Mouse (Mus musculus) embryonic facial prominence, embryonic 15.5 days (tissue): ENCODE data around the gene Fcer1a. TPM values are rescaled to one million over a fixed set of nuclear protein-coding genes. Genes with fewer than 3 reads are reported as not detected.
"Not testable (repeated sequence)": the region's sequence is repeated elsewhere in the genome, so short reads cannot be mapped to it uniquely, and the experiment has no call there.

ENCODE experiments used
- ATAC-seq: fragments of 200-750 bp; cut with Nextera tagmentation; 2 replicates; pipeline ENCODE4 v1.8.0; 2017; ENCODE audit warnings: low read depth, moderate TSS enrichment; ENCODE audit not compliant: insufficient number of reproducible peaks, low FRiP score, low TSS enrichment
- H3K27ac ChIP-seq: fragments of 300-500 bp; sonication (generic); replicated peaks from 2 replicates; pipeline ENCODE4 v1.5.1; 2015; ENCODE audit warnings: mild to moderate bottlenecking, inconsistent platforms
- H3K27me3 ChIP-seq: fragments of 300-500 bp; sonication (generic); 2 replicates; pipeline ENCODE4 v1.6.1; 2015; ENCODE audit warnings: inconsistent platforms
- H3K36me3 ChIP-seq: fragments of 300-500 bp; sonication (generic); 2 replicates; pipeline ENCODE4 v1.6.1; 2015; ENCODE audit warnings: mild to moderate bottlenecking, inconsistent platforms
- H3K4me1 ChIP-seq: fragments of 300-500 bp; sonication (generic); 2 replicates; pipeline ENCODE4 v1.6.1; 2015; ENCODE audit warnings: inconsistent platforms
- H3K4me2 ChIP-seq: fragments of 300-500 bp; sonication (generic); replicated peaks from 2 replicates; pipeline ENCODE4 v1.6.1; 2015; ENCODE audit warnings: mild to moderate bottlenecking, inconsistent platforms
- H3K4me3 ChIP-seq: fragments of 300-500 bp; sonication (generic); replicated peaks from 2 replicates; pipeline ENCODE4 v1.5.1; 2015; ENCODE audit warnings: mild to moderate bottlenecking, inconsistent platforms
- H3K9ac ChIP-seq: fragments of 300-500 bp; sonication (generic); 2 replicates; pipeline ENCODE4 v1.6.1; 2015; ENCODE audit warnings: inconsistent platforms
- H3K9me3 ChIP-seq: fragments of 300-500 bp; sonication (generic); replicated peaks from 2 replicates; pipeline ENCODE4 v1.6.1; 2016; ENCODE audit warnings: inconsistent platforms
- WGBS: fragments of 180-500 bp; shearing (Covaris S2); methylation state at CpG from one replicate; pipeline ENCODE4 v1.1.7; 2015; 5-methylcytosine and 5-hydroxymethylcytosine counted together
- polyA plus RNA-seq: library from polyadenylated mRNA; unstranded; fragments of >200 nt; fragmentation: Nextera tagmentation; extraction: Ambion mirVana; gene quantifications from 2 replicates; pipeline ENCODE4 v1.2.1, GENCODE M21; 2015

Gene Fcer1a
- polyA plus RNA-seq = 0.39 TPM in 1 of 2 replicates, not detected in the other

DNA sequence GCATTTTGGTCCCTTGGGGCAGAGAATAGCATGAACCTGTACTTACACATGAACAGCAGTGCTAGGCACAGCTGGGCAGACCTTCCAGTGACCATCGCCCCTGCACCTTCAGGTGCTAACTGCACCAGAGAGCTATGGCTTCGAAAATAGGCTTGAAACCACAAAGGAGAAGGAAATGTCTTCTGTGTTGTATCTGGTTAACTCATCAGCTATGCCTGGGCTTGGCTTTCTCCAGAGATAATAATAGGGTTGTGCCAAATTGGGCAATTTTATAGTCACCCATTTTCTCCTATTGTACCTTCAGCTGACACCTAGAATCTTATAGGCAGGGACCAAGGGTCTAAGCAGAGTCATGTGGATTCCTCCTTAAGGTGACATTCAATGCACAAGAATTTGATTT is at the start of gene Fcer1a:
Gene Fcer1a (minus strand): TSS at position 134 of the 400 bp plus-strand sequence.
- Histone ChIP-seq H3K36me3 (no peaks in the 10 kb centered on the region), H3K9me3 (no peaks in the 10 kb centered on the region), H3K4me3 (no peak within 1 kb of the TSS), H3K27me3 (no peaks in the 10 kb centered on the region), H3K4me2 (no peak within 1 kb of the TSS), H3K9ac (no peak within 1 kb of the TSS), H3K27ac (no peak within 1 kb of the TSS), H3K4me1 (no peaks in the 10 kb centered on the region)
- WGBS = 75% methylated on average over 2 of the region's 2 CpGs
- no peak for ATAC-seq

DNA sequence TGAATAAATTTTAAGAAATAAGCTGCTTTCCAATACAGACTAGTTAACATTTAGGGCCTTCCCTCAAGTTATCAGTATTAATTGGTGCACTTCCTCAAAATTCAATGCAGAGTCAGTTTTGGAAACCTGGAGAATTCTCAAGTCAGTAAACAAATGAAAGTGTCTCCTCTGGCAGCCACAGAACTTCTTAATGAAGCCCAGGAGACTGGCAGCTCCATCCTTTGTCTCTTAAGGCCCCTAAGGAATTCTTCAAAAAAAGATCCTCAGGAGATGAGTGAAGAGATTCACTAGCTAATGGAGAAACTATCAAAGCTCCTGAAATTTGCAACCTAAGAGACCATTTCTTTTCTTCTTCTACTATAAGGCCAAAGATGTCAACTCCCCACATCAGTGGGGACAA is 38.7 kb upstream of the Fcer1a start, which contains the start of gene Olfr418:
Gene Olfr418 (plus strand): TSS at position 301 of the 400 bp plus-strand sequence.
- no peak for ATAC-seq
- no peaks in the 10 kb centered on the region for H3K36me3 ChIP-seq
- no peak within 1 kb of the TSS for H3K27ac ChIP-seq
- H3K4me2 ChIP-seq = no peak within 1 kb of the TSS
- no peaks in the 10 kb centered on the region for H3K4me1 ChIP-seq
- no peak within 1 kb of the TSS for H3K4me3 ChIP-seq
- H3K9me3 ChIP-seq = no peaks in the 10 kb centered on the region
- no peaks in the 10 kb centered on the region for H3K27me3 ChIP-seq
- H3K9ac ChIP-seq = no peak within 1 kb of the TSS

DNA sequence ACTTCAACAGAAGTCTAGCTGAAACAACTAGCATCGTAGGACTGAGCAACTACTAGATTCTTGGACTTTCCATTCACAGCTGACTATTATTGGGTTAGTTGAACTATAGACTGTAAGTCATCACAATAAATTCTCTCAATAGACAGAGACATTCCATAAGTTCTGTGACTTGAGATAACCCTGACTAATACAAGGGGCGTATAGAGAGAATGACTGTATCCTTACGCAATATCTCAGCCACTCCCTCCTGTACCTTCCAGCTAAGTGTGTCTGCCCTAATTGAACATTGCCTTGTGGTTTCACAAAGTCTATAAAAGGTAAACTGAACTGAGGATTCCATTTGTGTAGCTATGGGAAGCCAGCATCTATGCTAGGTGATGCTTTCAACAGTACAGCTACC is 22.9 kb upstream of the Fcer1a start:
- no peak overlapping the region for H3K9ac ChIP-seq
- no peaks in the 10 kb centered on the region for H3K36me3 ChIP-seq
- no peaks in the 10 kb centered on the region for H3K27me3 ChIP-seq
- H3K4me1 ChIP-seq = no peaks in the 10 kb centered on the region
- H3K4me2 ChIP-seq = no peak overlapping the region
- H3K4me3 ChIP-seq = no peak overlapping the region
- no peak overlapping the region for H3K27ac ChIP-seq
- no peaks in the 10 kb centered on the region for H3K9me3 ChIP-seq
- 83% methylated on average over 3 of the region's 3 CpGs for WGBS
- no peak for ATAC-seq

DNA sequence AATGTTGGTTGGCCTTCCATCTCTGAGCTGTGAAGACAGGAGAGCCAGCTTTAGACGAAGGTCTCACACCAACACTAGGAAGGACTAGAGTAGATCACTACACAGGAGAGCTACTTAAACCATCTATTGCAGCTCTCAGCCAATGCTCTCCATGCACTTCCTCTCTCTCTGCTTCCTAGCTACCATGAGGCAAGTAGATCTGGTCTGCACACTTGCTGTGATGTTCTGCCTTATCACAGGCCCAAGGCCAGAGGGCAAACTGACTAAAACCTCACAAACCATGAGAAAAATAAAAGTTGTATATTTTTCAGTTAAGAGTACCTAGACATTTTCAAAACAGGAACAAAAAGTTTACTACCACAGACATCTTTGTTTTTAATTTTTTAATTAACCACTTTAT is 10.0 kb upstream of the Fcer1a start:
- H3K4me2 ChIP-seq, H3K27me3 ChIP-seq, H3K36me3 ChIP-seq, ATAC-seq, H3K4me1 ChIP-seq, H3K4me3 ChIP-seq, H3K9me3 ChIP-seq, H3K27ac ChIP-seq, H3K9ac ChIP-seq: not testable (repeated sequence)
- WGBS = 93% methylated on average over 1 of the region's 1 CpGs

DNA sequence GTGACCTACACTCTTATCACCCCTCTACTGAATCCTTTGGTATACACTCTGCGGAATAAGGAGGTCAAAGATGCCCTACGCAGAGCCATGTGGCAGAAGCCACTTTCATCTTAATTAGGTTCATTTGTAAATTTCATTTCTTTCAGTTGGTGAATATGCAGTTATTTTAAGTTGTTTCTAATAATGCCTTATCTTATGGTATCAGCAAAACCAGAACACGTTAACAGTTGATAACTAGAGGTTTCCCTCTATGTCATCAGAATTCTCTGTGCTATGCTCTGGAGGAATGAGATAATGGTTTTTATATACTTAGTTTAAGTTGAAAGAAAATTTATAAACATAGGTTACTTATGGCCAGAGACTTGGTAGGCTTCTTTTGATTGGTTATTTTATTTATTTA is 10.5 kb downstream of the Fcer1a start:
- no peak for ATAC-seq
- Histone ChIP-seq H3K9ac (no peak overlapping the region), H3K4me2 (no peak overlapping the region), H3K4me3 (no peak overlapping the region), H3K36me3 (no peaks in the 10 kb centered on the region), H3K27me3 (no peaks in the 10 kb centered on the region), H3K4me1 (no peaks in the 10 kb centered on the region), H3K27ac (no peak overlapping the region), H3K9me3 (no peaks in the 10 kb centered on the region)
- 86% methylated on average over 3 of the region's 3 CpGs for WGBS

DNA sequence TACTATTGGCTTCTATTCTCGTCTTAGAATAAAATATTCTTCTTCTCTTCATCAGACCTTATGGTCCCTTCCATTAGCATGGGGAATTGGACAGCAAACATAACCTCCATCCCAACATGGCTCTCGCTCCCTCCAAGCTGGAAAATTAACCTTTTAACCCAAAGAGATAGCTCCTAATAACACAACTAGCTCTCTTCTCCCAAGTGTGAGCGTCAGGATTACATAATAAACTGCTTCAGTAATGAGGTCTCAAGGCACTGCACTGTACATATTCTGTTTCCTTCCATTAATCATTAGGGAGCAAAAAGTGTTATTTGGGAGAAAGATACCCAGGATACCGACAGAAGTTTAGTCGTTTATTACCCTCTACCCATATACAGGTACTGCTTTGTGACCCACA is 14.9 kb downstream of the Fcer1a start, which contains the start of gene Olfr1404:
Gene Olfr1404 (plus strand): TSS at position 301 of the 400 bp plus-strand sequence.
- no peak for ATAC-seq
- Histone ChIP-seq H3K4me2 (no peak within 1 kb of the TSS), H3K4me3 (no peak within 1 kb of the TSS), H3K27me3 (no peaks in the 10 kb centered on the region), H3K36me3 (no peaks in the 10 kb centered on the region), H3K4me1 (no peaks in the 10 kb centered on the region), H3K9ac (no peak within 1 kb of the TSS), H3K27ac (no peak within 1 kb of the TSS), H3K9me3 (no peaks in the 10 kb centered on the region)
- WGBS = 80% methylated on average over 5 of the region's 5 CpGs

DNA sequence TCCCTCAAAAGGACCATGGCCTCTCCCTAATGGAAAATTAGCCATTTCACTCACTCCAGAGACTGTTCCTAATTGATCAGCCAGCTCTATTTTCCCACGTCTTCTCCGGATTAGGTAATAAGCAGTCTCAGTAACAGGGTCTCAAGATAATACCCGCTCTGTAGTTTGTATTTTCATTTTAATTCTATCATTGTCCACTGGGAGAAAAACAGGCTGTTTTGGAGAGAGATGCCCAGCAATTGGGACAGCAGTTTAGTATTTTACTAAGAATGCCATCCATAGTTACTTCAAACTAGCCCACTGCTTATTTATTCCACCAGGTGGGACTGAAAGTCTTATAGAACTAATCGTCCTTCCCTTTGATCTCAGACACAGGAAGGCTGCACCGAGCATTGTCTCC is 29.5 kb downstream of the Fcer1a start, which contains the start of gene Olfr218:
Gene Olfr218 (plus strand): TSS at position 301 of the 400 bp plus-strand sequence.
- ATAC-seq = no peak
- no peaks in the 10 kb centered on the region for H3K4me1 ChIP-seq
- WGBS = 65% methylated on average over 5 of the region's 5 CpGs

DNA sequence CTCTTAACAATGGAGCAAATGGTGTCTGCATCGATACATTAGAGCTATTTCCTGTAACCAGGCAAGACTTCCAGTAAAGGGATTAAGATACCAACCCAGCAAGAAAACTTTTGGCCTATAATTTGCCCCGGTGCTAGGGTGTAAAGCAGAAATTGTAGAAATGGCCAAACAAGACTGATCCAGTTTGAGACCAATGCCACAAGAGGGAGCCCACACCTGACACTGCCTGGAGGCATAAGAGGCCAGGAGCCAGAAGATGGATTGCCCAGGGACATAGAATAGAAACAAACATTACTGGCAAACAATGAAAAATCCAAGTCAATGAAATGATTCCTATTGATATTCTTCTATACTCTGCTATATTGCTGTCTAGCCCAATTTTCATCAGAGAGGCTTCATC is 30.7 kb downstream of the Fcer1a start:
- Histone ChIP-seq H3K4me1 (no peaks in the 10 kb centered on the region), H3K4me3 (no peak overlapping the region), H3K9ac (no peak overlapping the region), H3K27ac (no peak overlapping the region), H3K9me3 (no peaks in the 10 kb centered on the region), H3K36me3 (no peaks in the 10 kb centered on the region), H3K4me2 (no peak overlapping the region), H3K27me3 (no peaks in the 10 kb centered on the region)
- WGBS = 68% methylated on average over 2 of the region's 2 CpGs
- ATAC-seq = no peak

More for the DNA sequence above, 29.5 kb downstream of the Fcer1a start, which contains the start of gene Olfr218:
- Histone ChIP-seq H3K4me2 (no peak within 1 kb of the TSS), H3K9me3 (no peaks in the 10 kb centered on the region), H3K4me3 (no peak within 1 kb of the TSS), H3K27me3 (no peaks in the 10 kb centered on the region), H3K27ac (no peak within 1 kb of the TSS), H3K9ac (no peak within 1 kb of the TSS), H3K36me3 (no peaks in the 10 kb centered on the region)

DNA sequence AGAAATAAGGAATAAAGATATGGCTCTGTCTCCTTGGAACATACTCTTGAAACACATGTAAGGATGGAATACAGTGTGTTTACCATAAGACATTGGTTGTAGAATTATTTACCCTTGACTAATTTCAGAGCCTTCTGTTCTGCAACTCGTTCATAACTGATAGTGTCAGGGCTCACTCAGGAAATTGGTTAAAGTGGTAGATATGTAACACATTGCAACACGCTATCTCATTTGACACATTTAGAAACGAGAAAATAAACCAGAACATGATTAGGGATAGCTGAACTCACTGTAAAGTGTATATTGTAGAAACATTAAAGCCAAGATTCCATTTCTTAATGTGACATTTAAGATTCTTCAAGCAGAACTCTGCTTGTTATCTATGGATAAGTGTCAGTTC is 35.0 kb downstream of the Fcer1a start:
- Histone ChIP-seq H3K9ac (no peak overlapping the region), H3K36me3 (no peaks in the 10 kb centered on the region), H3K4me3 (no peak overlapping the region), H3K4me2 (no peak overlapping the region), H3K4me1 (no peaks in the 10 kb centered on the region), H3K27ac (no peak overlapping the region), H3K9me3 (no peaks in the 10 kb centered on the region), H3K27me3 (no peaks in the 10 kb centered on the region)
- no peak for ATAC-seq
- 62% methylated on average over 3 of the region's 3 CpGs for WGBS

DNA sequence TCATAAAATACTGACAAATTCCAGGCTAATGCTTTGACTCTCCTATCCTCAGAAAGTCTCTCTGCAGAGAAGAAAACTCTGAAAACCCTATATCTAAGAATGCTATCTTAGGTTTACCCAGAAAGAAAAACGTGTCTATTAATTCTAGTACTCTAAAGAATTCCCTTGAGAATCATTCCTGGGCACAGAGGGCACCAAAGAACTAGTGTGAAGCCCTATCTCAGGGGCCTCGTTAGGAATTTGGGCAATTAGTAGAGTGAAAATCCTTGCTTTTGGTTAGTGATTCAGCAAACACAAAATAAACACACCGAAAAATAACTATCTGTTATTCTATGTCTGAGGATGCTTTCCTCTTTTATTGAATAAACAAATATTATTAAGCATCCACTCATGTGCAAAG is 36.5 kb downstream of the Fcer1a start, which contains the start of gene Olfr1406:
Gene Olfr1406 (minus strand): TSS at position 101 of the 400 bp plus-strand sequence.
- Histone ChIP-seq H3K4me3 (no peak within 1 kb of the TSS), H3K4me1 (no peaks in the 10 kb centered on the region), H3K9ac (no peak within 1 kb of the TSS), H3K9me3 (no peaks in the 10 kb centered on the region), H3K4me2 (no peak within 1 kb of the TSS), H3K27ac (no peak within 1 kb of the TSS), H3K27me3 (no peaks in the 10 kb centered on the region), H3K36me3 (no peaks in the 10 kb centered on the region)
- WGBS = 60% methylated on average over 3 of the region's 3 CpGs
- no peak for ATAC-seq

DNA sequence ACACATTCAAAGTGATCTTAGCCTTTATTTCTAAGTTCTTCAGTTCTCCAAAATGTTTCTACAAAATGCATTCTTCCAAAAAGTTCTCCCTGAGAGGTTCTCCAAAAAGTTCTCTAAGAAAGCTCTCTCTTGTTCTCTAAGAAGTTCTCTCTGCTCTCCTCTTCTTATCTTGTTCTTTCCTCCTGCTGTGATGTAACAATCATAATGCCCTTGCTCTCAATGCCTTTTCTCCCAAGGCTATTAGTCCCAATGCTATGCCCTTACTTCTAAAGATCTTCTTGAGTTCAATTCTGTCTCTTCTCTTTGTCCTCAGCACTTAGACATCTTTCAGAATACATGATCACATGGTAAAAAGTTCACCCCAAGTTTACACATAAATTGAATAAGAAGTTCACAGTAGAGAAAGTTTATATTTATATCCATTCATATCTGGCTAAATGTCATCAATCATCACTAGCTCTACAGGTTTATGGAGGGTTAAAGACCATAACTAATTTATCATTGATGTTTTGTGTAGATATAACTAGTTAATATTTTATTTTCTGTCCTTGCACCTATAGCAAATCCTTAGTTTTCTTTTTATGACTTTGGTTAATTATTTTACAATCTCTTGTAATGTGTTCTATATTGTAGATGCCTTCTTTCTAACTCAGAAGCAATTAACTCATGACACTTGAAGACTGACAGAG is 52.7 kb downstream of the Fcer1a start:
- ATAC-seq = no peak
- H3K4me2 ChIP-seq = no peak overlapping the region
- no peaks in the 10 kb centered on the region for H3K27me3 ChIP-seq
- H3K4me3 ChIP-seq = no peak overlapping the region
- no peak overlapping the region for H3K9ac ChIP-seq
- H3K4me1 ChIP-seq = no peaks in the 10 kb centered on the region
- H3K36me3 ChIP-seq = no peaks in the 10 kb centered on the region
- H3K27ac ChIP-seq = no peak overlapping the region
- no peaks in the 10 kb centered on the region for H3K9me3 ChIP-seq
